Mouse (Mus musculus): ENCODE results near the gene Phf2. TPM values are rescaled to one million over a fixed set of nuclear protein-coding genes. Genes with fewer than 3 reads are reported as not detected.

The Phf2 gene
- polyA plus RNA-seq, 1 experiment = 18.7 TPM

DNA sequence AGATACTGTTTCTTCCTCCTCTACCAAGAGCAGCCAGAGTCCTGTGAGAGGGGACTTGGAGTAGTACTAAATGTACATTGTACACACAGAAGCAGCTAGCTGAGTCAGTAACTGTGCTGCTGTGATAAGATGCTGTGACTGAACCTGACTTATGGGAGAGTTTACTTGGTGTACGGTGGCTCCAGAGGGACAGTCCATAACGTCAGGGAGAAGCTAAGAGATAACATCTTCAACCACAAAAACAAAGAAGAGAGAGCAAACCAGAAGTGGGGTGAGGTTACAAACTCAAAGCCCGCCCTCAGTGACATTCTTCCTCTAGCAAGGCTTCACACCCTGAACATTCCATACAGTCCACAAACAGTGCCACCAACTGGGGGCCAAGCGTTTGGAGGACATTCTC lies 25.6 kb downstream of the Phf2 start:
- Histone ChIP-seq H3K4me3 (replicated peaks) (peak overlapping the region; percentile 44), H3K36me3 (replicated peaks; ENCODE audit: low read length) (peaks cover 17% of the 10 kb centered on the region), H3K27me3 (replicated peaks) (no peaks in the 10 kb centered on the region), H3K4me1 (peaks cover 84% of the 10 kb centered on the region), H3K9me3 (no peaks in the 10 kb centered on the region)
- 0 out of 3 replicates have a peak, but pooled peaks have one; percentile 46 for TF ChIP-seq GATA1 (IDR thresholded peaks at IDR 0.05; ENCODE audit: borderline replicate concordance, low read length)
- TF ChIP-seq FLI1 (IDR thresholded peaks at IDR 0.05; ENCODE audit: low read length) = no peak

DNA sequence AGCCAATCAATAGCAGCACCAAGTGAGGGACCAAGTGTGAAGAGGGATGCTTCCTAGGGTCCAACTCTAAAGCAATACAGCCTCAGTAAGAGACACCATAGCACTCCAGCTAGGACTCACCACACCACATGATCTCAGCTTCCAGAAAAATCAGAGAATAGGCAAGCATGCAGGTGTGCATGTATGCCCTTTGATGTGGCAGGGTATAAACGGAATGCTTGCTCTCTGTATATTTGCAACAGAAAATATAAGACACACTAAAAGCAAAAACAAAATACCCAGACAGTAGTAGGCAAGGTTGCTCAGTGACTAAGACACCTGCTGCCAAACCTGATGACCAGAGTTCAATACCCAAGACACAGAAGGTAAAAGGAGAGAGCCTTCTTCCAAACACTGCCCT lies 27.4 kb downstream of the Phf2 start:
- Histone ChIP-seq H3K4me1 (peaks cover 87% of the 10 kb centered on the region), H3K27me3 (replicated peaks) (no peaks in the 10 kb centered on the region), H3K9me3 (no peaks in the 10 kb centered on the region), H3K36me3 (replicated peaks; ENCODE audit: low read length) (peaks cover 11% of the 10 kb centered on the region), H3K4me3 (replicated peaks) (no peak overlapping the region)
- TF ChIP-seq FLI1 (IDR thresholded peaks at IDR 0.05; ENCODE audit: low read length) (no peak), GATA1 (IDR thresholded peaks at IDR 0.05; ENCODE audit: borderline replicate concordance, low read length) (no peak)

DNA sequence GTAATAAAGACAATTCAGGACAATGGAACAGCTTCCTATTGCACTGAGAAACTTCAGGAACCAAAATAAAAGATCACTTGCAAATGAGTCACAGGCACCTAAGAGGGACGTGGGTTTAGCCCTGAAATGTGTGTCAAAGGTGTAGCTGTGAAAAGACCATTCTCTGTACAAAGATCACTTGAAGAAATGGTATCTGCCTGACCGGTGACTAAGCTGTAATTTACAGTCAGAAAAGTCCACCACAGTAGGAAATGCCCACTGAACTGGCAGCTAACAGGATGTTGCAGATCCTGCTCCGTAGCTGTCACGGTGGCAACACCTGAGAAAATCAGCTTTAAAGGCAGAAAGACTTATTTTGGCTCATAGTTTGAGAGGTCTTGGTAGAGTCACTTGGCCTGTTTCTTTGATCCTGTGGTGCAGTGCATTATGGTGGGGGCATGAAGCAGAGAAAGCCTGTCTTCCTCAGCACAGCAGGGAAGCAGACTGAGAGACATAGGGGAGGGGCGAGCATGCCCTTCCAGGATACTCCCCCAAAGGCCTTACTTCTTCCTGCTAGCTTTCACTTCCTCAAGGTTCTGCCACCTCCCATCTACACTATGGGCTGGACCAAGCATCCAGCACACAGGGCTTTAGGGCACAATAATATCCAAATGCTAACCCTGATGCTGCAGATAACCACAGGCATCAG lies 28.9 kb downstream of the Phf2 start:
- TF ChIP-seq GATA1 (IDR thresholded peaks at IDR 0.05; ENCODE audit: borderline replicate concordance, low read length) (no peak), FLI1 (IDR thresholded peaks at IDR 0.05; ENCODE audit: low read length) (no peak)
- Histone ChIP-seq H3K4me1 (peaks cover 91% of the 10 kb centered on the region), H3K4me3 (replicated peaks) (peak overlapping the region; percentile 31)

DNA sequence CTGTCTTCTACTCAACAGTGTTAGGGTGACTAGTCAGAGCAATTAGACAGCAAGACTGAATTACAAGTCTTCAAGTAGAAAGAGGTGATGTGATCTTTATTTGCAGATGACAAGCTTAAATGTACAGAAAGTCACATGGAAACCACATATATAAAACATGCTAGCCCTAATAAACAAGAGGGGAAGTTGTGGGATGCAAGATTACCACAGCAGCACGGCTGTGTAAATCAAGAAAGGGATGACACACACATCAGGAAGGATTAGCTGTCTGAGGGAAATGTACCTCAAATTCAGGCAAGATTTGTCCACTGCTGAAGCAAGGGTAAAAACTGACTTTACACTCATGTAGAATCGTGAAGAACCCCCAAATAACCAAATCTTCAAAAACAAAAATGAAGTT lies 32.6 kb downstream of the Phf2 start:
- Histone ChIP-seq H3K36me3 (replicated peaks; ENCODE audit: low read length) (peaks cover 29% of the 10 kb centered on the region), H3K4me1 (peaks cover 96% of the 10 kb centered on the region), H3K4me3 (replicated peaks) (no peak overlapping the region), H3K27me3 (replicated peaks) (no peaks in the 10 kb centered on the region), H3K9me3 (no peaks in the 10 kb centered on the region)
- no peak for TF ChIP-seq FLI1 (IDR thresholded peaks at IDR 0.05; ENCODE audit: low read length)
- TF ChIP-seq GATA1 (IDR thresholded peaks at IDR 0.05; ENCODE audit: borderline replicate concordance, low read length) = no peak

More for the DNA sequence above, 28.9 kb downstream of the Phf2 start:
- H3K36me3 ChIP-seq (replicated peaks; ENCODE audit: low read length) = peaks cover 7% of the 10 kb centered on the region
- H3K9me3 ChIP-seq = no peaks in the 10 kb centered on the region
- no peaks in the 10 kb centered on the region for H3K27me3 ChIP-seq (replicated peaks)

DNA sequence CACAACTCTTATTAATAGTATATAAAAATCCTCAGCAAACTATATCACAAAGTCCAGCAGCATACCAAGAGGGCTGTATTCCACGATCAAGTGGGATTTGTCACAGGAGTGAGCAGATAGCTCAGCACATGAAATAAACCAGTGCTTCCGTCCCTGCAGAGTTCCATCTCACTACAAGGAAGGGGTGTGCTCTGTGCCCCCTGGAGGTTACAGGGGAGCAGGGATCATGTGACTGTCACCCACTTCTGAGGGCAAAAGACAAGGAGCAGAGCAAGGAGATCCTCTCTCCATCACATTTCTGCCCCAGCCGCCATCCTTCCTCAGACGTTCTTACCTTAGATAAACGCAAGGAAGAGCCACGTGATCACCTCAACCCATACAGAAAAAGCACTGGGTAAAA lies 33.4 kb downstream of the Phf2 start:
- Histone ChIP-seq H3K4me3 (replicated peaks) (no peak overlapping the region), H3K4me1 (peaks cover 96% of the 10 kb centered on the region), H3K27me3 (replicated peaks) (no peaks in the 10 kb centered on the region), H3K9me3 (no peaks in the 10 kb centered on the region), H3K36me3 (replicated peaks; ENCODE audit: low read length) (peaks cover 36% of the 10 kb centered on the region)
- no peak for TF ChIP-seq GATA1 (IDR thresholded peaks at IDR 0.05; ENCODE audit: borderline replicate concordance, low read length)
- no peak for TF ChIP-seq FLI1 (IDR thresholded peaks at IDR 0.05; ENCODE audit: low read length)

DNA sequence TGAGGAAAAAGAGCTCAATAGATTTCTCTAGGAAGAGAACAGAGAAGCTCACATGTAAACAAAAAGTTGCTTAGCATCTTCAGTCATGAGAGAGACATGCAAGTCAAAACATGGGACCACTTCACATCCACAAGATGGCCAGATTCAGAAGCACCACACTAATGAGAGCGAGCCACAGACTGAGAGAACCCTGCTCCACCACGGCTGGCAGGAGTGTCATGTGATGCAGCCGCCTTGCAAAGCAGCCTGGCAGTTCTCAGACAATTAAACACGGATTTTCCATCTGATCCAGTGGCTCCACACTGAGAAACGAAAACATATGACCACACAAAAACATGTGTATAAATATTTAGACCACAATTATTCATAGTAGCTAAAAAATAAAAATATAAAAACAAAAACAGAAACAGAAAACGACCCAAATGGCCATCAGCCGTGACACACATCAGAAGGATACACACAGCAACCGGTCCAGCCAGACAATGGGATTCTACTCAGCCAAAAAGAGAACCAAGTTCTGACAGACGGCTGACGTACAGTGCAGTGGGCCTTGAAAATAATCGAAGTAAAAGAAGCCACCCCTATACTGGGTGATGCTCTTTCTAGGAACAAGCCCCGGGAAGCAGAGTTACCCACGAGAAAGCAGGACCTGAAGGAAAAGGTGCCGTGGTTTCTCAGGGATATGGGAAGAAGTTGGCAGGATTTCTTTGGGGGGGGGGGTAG lies 40.2 kb downstream of the Phf2 start:
- no peaks in the 10 kb centered on the region for H3K9me3 ChIP-seq
- no peaks in the 10 kb centered on the region for H3K27me3 ChIP-seq (replicated peaks)
- no peak overlapping the region for H3K4me3 ChIP-seq (replicated peaks)
- no peak for TF ChIP-seq GATA1 (IDR thresholded peaks at IDR 0.05; ENCODE audit: borderline replicate concordance, low read length)
- TF ChIP-seq FLI1 (IDR thresholded peaks at IDR 0.05; ENCODE audit: low read length) = no peak
- peaks cover 93% of the 10 kb centered on the region for H3K36me3 ChIP-seq (replicated peaks; ENCODE audit: low read length)
- peaks cover 39% of the 10 kb centered on the region for H3K4me1 ChIP-seq

DNA sequence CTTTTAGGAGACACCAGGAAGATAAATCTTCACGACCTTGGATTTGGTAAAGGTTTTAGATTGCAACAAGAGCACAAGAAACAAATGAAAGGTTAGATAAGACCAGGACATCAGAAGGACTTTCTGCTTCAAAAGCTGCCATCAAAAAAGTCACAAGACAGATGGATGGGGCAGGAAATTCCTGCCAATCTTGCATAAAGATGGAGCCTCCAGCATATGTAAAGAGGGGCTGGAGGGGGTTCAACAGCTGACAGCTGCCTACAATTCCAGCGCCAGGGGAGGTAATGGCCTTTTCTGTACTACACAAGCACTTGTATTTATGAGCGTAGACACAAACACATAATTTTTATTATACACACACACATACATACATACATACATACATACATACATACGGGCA lies 41.1 kb downstream of the Phf2 start:
- H3K4me3 ChIP-seq (replicated peaks) = no peak overlapping the region
- peaks cover 96% of the 10 kb centered on the region for H3K36me3 ChIP-seq (replicated peaks; ENCODE audit: low read length)
- H3K27me3 ChIP-seq (replicated peaks) = no peaks in the 10 kb centered on the region
- TF ChIP-seq FLI1 (IDR thresholded peaks at IDR 0.05; ENCODE audit: low read length) (no peak), GATA1 (IDR thresholded peaks at IDR 0.05; ENCODE audit: borderline replicate concordance, low read length) (no peak)
- peaks cover 30% of the 10 kb centered on the region for H3K4me1 ChIP-seq
- no peaks in the 10 kb centered on the region for H3K9me3 ChIP-seq

DNA sequence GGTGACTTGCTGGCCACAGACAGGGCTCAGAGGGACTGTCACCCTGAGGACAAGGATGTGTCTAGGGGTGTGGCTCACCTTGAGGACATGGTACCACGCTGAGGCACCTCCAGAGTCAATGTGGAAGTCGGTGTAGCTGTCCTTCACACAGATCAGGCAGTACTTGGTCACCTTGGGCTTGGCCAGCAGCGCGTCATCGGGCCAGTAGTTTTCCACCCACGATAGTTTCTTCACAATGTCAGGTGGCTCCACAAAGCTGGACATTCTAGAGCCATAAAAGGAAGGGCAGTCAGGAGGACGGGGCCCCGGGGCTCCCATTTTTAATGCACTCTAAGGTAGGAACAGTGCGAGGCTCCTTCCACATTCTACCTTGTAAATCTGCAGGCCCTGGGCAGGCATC lies 48.0 kb downstream of the Phf2 start:
- peak overlapping the region; percentile 19 for H3K4me3 ChIP-seq (replicated peaks)
- H3K27me3 ChIP-seq (replicated peaks) = no peaks in the 10 kb centered on the region
- H3K36me3 ChIP-seq (replicated peaks; ENCODE audit: low read length) = peaks cover 100% of the 10 kb centered on the region
- H3K4me1 ChIP-seq = peaks cover 14% of the 10 kb centered on the region
- TF ChIP-seq GATA1 (IDR thresholded peaks at IDR 0.05; ENCODE audit: borderline replicate concordance, low read length) = no peak
- TF ChIP-seq FLI1 (IDR thresholded peaks at IDR 0.05; ENCODE audit: low read length) = no peak
- no peaks in the 10 kb centered on the region for H3K9me3 ChIP-seq

DNA sequence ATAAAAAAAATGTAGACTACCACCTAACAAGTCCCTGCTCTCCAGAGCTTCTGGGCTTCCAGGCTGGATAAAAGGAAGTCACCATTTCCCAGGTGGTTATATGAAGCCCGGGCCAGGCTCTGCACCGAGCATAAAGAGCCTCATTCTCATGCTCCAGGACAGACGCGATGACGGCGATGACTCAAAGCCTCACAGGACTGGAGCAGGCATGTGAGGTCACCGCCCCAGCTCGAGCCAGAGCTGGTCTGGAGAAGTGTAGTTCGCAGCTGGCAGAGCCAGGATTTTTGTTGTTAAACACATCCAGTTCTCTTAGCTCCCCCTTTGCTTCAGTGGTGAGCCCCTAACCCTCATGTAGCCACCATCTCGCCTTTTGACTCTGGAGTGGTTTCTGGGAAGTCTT lies 48.6 kb downstream of the Phf2 start:
- TF ChIP-seq GATA1 (IDR thresholded peaks at IDR 0.05; ENCODE audit: borderline replicate concordance, low read length) (no peak), FLI1 (IDR thresholded peaks at IDR 0.05; ENCODE audit: low read length) (no peak)
- H3K27me3 ChIP-seq (replicated peaks) = no peaks in the 10 kb centered on the region
- no peak overlapping the region for H3K4me3 ChIP-seq (replicated peaks)
- H3K9me3 ChIP-seq = no peaks in the 10 kb centered on the region
- H3K4me1 ChIP-seq = peaks cover 14% of the 10 kb centered on the region
- peaks cover 100% of the 10 kb centered on the region for H3K36me3 ChIP-seq (replicated peaks; ENCODE audit: low read length)

DNA sequence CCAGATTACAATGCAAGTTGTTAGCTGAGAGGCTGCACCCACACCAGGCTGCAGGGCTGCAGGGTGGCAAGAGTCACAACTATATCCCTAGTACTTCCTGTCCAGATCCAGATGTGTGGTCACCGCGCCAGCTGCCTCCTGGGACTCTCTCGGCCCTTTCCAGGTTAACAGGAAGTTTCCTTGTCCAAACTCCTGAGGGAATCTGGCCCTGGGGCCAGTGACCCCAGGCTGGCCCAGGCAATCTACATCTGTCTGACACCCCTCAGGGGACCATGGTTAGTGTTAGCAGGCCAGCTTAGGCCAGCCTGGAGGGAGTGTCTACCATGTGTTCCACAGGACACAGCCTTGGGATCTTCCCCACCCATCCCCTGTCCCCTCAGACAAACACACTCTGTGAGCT lies 51.8 kb downstream of the Phf2 start:
- TF ChIP-seq GATA1 (IDR thresholded peaks at IDR 0.05; ENCODE audit: borderline replicate concordance, low read length) (no peak), FLI1 (IDR thresholded peaks at IDR 0.05; ENCODE audit: low read length) (no peak)
- H3K27me3 ChIP-seq (replicated peaks) = no peaks in the 10 kb centered on the region
- H3K36me3 ChIP-seq (replicated peaks; ENCODE audit: low read length) = peaks cover 100% of the 10 kb centered on the region
- no peaks in the 10 kb centered on the region for H3K9me3 ChIP-seq
- peaks cover 18% of the 10 kb centered on the region for H3K4me1 ChIP-seq
- H3K4me3 ChIP-seq (replicated peaks) = no peak overlapping the region

All from megakaryocyte, embryonic 14.5 days (primary cell).